Mouse (Mus musculus) limb, embryonic 11.5 days (tissue): ENCODE measurements around the gene Magi1. TPM values are rescaled to one million over a fixed set of nuclear protein-coding genes. Genes with fewer than 3 reads are reported as not detected.

Source experiments
- ATAC-seq: fragments of 200-750 bp; cut with Nextera tagmentation; 2 replicates; pipeline ENCODE4 v1.8.0; 2017; ENCODE audit warnings: low read depth; ENCODE audit not compliant: insufficient number of reproducible peaks, low FRiP score, low TSS enrichment
- DNase-seq: peaks from one replicate; pipeline ENCODE4 v3.0.0-alpha.2; 2015; ENCODE audit warnings: low spot score
- H3K27ac ChIP-seq: fragments of 300-500 bp; sonication (generic); replicated peaks from 2 replicates; pipeline ENCODE4 v1.5.1; 2014; ENCODE audit warnings: low read depth, mild to moderate bottlenecking, low read length
- H3K27me3 ChIP-seq: fragments of 300-500 bp; sonication (generic); 2 replicates; pipeline ENCODE4 v1.6.1; 2014; ENCODE audit warnings: mild to moderate bottlenecking, low read length, mixed read lengths; ENCODE audit not compliant: control insufficient read depth, insufficient read depth
- H3K36me3 ChIP-seq: fragments of 300-500 bp; sonication (generic); 2 replicates; pipeline ENCODE4 v1.6.1; 2014; ENCODE audit warnings: mild to moderate bottlenecking, low read length, moderate library complexity, mixed read lengths; ENCODE audit not compliant: control insufficient read depth, insufficient read depth
- H3K4me1 ChIP-seq: fragments of 300-500 bp; sonication (generic); 2 replicates; pipeline ENCODE4 v1.6.1; 2014; ENCODE audit warnings: low read length, mixed read lengths; ENCODE audit not compliant: control insufficient read depth, insufficient read depth
- H3K4me2 ChIP-seq: fragments of 300-500 bp; sonication (generic); 2 replicates; pipeline ENCODE4 v1.6.1; 2014; ENCODE audit warnings: low read depth, mild to moderate bottlenecking, moderate library complexity; ENCODE audit not compliant: severe bottlenecking
- H3K4me3 ChIP-seq: fragments of 300-500 bp; sonication (generic); 2 replicates; pipeline ENCODE4 v1.5.1; 2014; ENCODE audit warnings: low read depth, low read length
- H3K9ac ChIP-seq: fragments of 300-500 bp; sonication (generic); 2 replicates; pipeline ENCODE4 v1.6.1; 2014; ENCODE audit warnings: mild to moderate bottlenecking, low read length
- H3K9me3 ChIP-seq: fragments of 300-500 bp; sonication (generic); 2 replicates; pipeline ENCODE4 v1.6.1; 2016; ENCODE audit warnings: low read length; ENCODE audit not compliant: control insufficient read depth
- WGBS: fragments of 180-500 bp; shearing (Covaris S2); extraction: QIAGEN DNeasy Blood & Tissue Kit; methylation state at CpG from one replicate; pipeline ENCODE4 v1.1.7; 2014; 5-methylcytosine and 5-hydroxymethylcytosine counted together
- polyA plus RNA-seq: library from polyadenylated mRNA; unstranded; fragments of >200 nt; fragmentation: Nextera tagmentation; extraction: Ambion mirVana; gene quantifications from 2 replicates; pipeline ENCODE4 v1.2.1, GENCODE M21; 2014

Gene Magi1
- polyA plus RNA-seq, 1 experiment from 2014 or later: 13.4 TPM

GRCm38 (mm10) chr6:93901408-93901807 is 382.3 kb downstream of the Magi1 start:
- H3K27ac ChIP-seq: no peak overlapping the region
- no peaks in the 10 kb centered on the region for H3K9me3 ChIP-seq
- no peak overlapping the region for H3K4me2 ChIP-seq
- no peaks in the 10 kb centered on the region for H3K27me3 ChIP-seq
- no peak overlapping the region for H3K9ac ChIP-seq
- no peak overlapping the region for H3K4me3 ChIP-seq
- no peak for DNase-seq
- H3K36me3 ChIP-seq: no peaks in the 10 kb centered on the region
- WGBS: 96% methylated on average over 2 of the region's 2 CpGs
- ATAC-seq: no peak
- H3K4me1 ChIP-seq: no peaks in the 10 kb centered on the region

- H3K27ac ChIP-seq: no peak overlapping the region
- no peak overlapping the region for H3K4me2 ChIP-seq
- DNase-seq (no peak), ATAC-seq (no peak)
- H3K9ac ChIP-seq: no peak overlapping the region
- 84% methylated on average over 2 of the region's 2 CpGs for WGBS
- H3K4me3 ChIP-seq: no peak overlapping the region
- no peaks in the 10 kb centered on the region for H3K27me3 ChIP-seq
- H3K36me3 ChIP-seq: no peaks in the 10 kb centered on the region
- no peaks in the 10 kb centered on the region for H3K9me3 ChIP-seq
- 0 out of 2 replicates have a peak, but pooled peaks cover 2% of the 10 kb centered on the region for H3K4me1 ChIP-seq
Measured at GRCm38 (mm10) chr6:93897512-93897911, 386.2 kb downstream of the Magi1 start.

GRCm38 (mm10) chr6:93895721-93896120 is 388.0 kb downstream of the Magi1 start:
- H3K27me3 ChIP-seq: no peaks in the 10 kb centered on the region
- no peak overlapping the region for H3K4me2 ChIP-seq
- H3K4me1 ChIP-seq: 0 out of 2 replicates have a peak, but pooled peaks cover 2% of the 10 kb centered on the region
- no peak overlapping the region for H3K27ac ChIP-seq
- no peak for ATAC-seq
- H3K9ac ChIP-seq: no peak overlapping the region
- no peaks in the 10 kb centered on the region for H3K36me3 ChIP-seq
- H3K9me3 ChIP-seq: no peaks in the 10 kb centered on the region
- WGBS: 90% methylated on average over 2 of the region's 2 CpGs
- no peak for DNase-seq
- H3K4me3 ChIP-seq: no peak overlapping the region

GRCm38 (mm10) chr6:93893956-93894355 is 389.8 kb downstream of the Magi1 start:
- H3K36me3 ChIP-seq: no peaks in the 10 kb centered on the region
- no peaks in the 10 kb centered on the region for H3K9me3 ChIP-seq
- DNase-seq (no peak), ATAC-seq (no peak)
- no peaks in the 10 kb centered on the region for H3K27me3 ChIP-seq
- WGBS: 79% methylated on average over 7 of the region's 7 CpGs
- no peak overlapping the region for H3K4me3 ChIP-seq
- H3K4me2 ChIP-seq: no peak overlapping the region
- no peak overlapping the region for H3K9ac ChIP-seq
- H3K27ac ChIP-seq: no peak overlapping the region
- 0 out of 2 replicates have a peak, but pooled peaks cover 2% of the 10 kb centered on the region for H3K4me1 ChIP-seq

GRCm38 (mm10) chr6:93892922-93893321 is 390.8 kb downstream of the Magi1 start:
- Histone ChIP-seq H3K9ac (no peak overlapping the region), H3K27ac (no peak overlapping the region), H3K4me3 (no peak overlapping the region), H3K4me2 (no peak overlapping the region), H3K36me3 (no peaks in the 10 kb centered on the region), H3K9me3 (no peaks in the 10 kb centered on the region), H3K4me1 (0 out of 2 replicates have a peak, but pooled peaks cover 2% of the 10 kb centered on the region), H3K27me3 (no peaks in the 10 kb centered on the region)
- DNase-seq (no peak), ATAC-seq (no peak)
- 7% methylated on average over 5 of the region's 5 CpGs for WGBS

- Histone ChIP-seq H3K4me2 (no peak overlapping the region), H3K4me3 (no peak overlapping the region), H3K9ac (no peak overlapping the region), H3K27ac (no peak overlapping the region), H3K36me3 (no peaks in the 10 kb centered on the region), H3K4me1 (0 out of 2 replicates have a peak, but pooled peaks cover 2% of the 10 kb centered on the region), H3K27me3 (no peaks in the 10 kb centered on the region), H3K9me3 (no peaks in the 10 kb centered on the region)
- no peak for DNase-seq
- ATAC-seq: no peak
- WGBS: 94% methylated on average over 3 of the region's 3 CpGs
Measured at GRCm38 (mm10) chr6:93890011-93890410, 393.7 kb downstream of the Magi1 start.

- Histone ChIP-seq H3K9ac (no peak overlapping the region), H3K27me3 (no peaks in the 10 kb centered on the region), H3K4me2 (no peak overlapping the region), H3K9me3 (no peaks in the 10 kb centered on the region), H3K4me3 (no peak overlapping the region), H3K4me1 (no peaks in the 10 kb centered on the region), H3K27ac (no peak overlapping the region), H3K36me3 (no peaks in the 10 kb centered on the region)
- ATAC-seq (no peak), DNase-seq (no peak)
- 51% methylated on average over 4 of the region's 4 CpGs for WGBS
Measured at GRCm38 (mm10) chr6:93877337-93877736, 406.4 kb downstream of the Magi1 start.

GRCm38 (mm10) chr6:93874936-93875335 is 408.8 kb downstream of the Magi1 start:
- H3K27ac ChIP-seq: no peak overlapping the region
- no peaks in the 10 kb centered on the region for H3K9me3 ChIP-seq
- ATAC-seq: no peak
- 96% methylated on average over 2 of the region's 2 CpGs for WGBS
- no peak overlapping the region for H3K4me3 ChIP-seq
- no peaks in the 10 kb centered on the region for H3K36me3 ChIP-seq
- DNase-seq: no peak
- H3K27me3 ChIP-seq: no peaks in the 10 kb centered on the region
- H3K9ac ChIP-seq: no peak overlapping the region
- H3K4me2 ChIP-seq: no peak overlapping the region
- no peaks in the 10 kb centered on the region for H3K4me1 ChIP-seq

- H3K27me3 ChIP-seq: no peaks in the 10 kb centered on the region
- no peaks in the 10 kb centered on the region for H3K4me1 ChIP-seq
- DNase-seq (no peak), ATAC-seq (no peak)
- no peak overlapping the region for H3K9ac ChIP-seq
- H3K27ac ChIP-seq: no peak overlapping the region
- 96% methylated on average over 2 of the region's 2 CpGs for WGBS
- H3K4me2 ChIP-seq: no peak overlapping the region
- H3K4me3 ChIP-seq: no peak overlapping the region
- no peaks in the 10 kb centered on the region for H3K36me3 ChIP-seq
- no peaks in the 10 kb centered on the region for H3K9me3 ChIP-seq
Measured at GRCm38 (mm10) chr6:93874376-93874775, 409.3 kb downstream of the Magi1 start.
